Mouse (Mus musculus) adrenal gland, postnatal 10 days (tissue): ENCODE measurements around the gene Mmp11. TPM values are rescaled to one million over a fixed set of nuclear protein-coding genes. Genes with fewer than 3 reads are reported as not detected.

Source experiments
- DNase-seq: peaks from one replicate; pipeline ENCODE4 v3.0.0; 2021; ENCODE audit warnings: mixed read lengths
- total RNA-seq, 2 experiments: library from RNA; stranded (reverse); gene quantifications; 2 replicates each; pipeline ENCODE4 v1.2.3; 2021

The Mmp11 gene
- total RNA-seq, 2 experiments from 2014 or later: 6.6 to 14.6 TPM

- peak; percentile 69 for DNase-seq
Observed at GRCm38 (mm10) chr10:75937851-75938643, 1.8 kb upstream of the Mmp11 start.

GRCm38 (mm10) chr10:75936909-75937667 is 792 bp upstream of the Mmp11 start:
- DNase-seq: peak; percentile 60

- DNase-seq: no peak
Observed at GRCm38 (mm10) chr10:75934991-75935390, 1.3 kb downstream of the Mmp11 start.

- DNase-seq: no peak
Observed at GRCm38 (mm10) chr10:75932891-75933290, 3.4 kb downstream of the Mmp11 start, which contains the start of gene Chchd10. Chchd10 (plus strand) TSS chr10:75933130.

- peak; percentile 82 for DNase-seq
Observed at GRCm38 (mm10) chr10:75932081-75932678, 4.1 kb downstream of the Mmp11 start.

- DNase-seq: no peak
Observed at GRCm38 (mm10) chr10:75931311-75931710, 5.0 kb downstream of the Mmp11 start.

- DNase-seq: no peak
Observed at GRCm38 (mm10) chr10:75930304-75930703, 6.0 kb downstream of the Mmp11 start.

GRCm38 (mm10) chr10:75926396-75926795 is 9.9 kb downstream of the Mmp11 start:
- DNase-seq: no peak

- no peak for DNase-seq
Observed at GRCm38 (mm10) chr10:75924324-75924723, 12.0 kb downstream of the Mmp11 start.

GRCm38 (mm10) chr10:75921726-75922560 is 14.4 kb downstream of the Mmp11 start:
- no peak for DNase-seq

- DNase-seq: peak; percentile 96
Observed at GRCm38 (mm10) chr10:75921026-75921725, 15.1 kb downstream of the Mmp11 start, which contains the start of gene Smarcb1. Smarcb1 (minus strand) TSS chr10:75921617.

GRCm38 (mm10) chr10:75919026-75919425 is 17.3 kb downstream of the Mmp11 start:
- DNase-seq: no peak

- DNase-seq: no peak
Observed at GRCm38 (mm10) chr10:75916840-75917239, 19.5 kb downstream of the Mmp11 start.

- DNase-seq: no peak
Observed at GRCm38 (mm10) chr10:75915557-75915956, 20.7 kb downstream of the Mmp11 start.

- DNase-seq: no peak
Observed at GRCm38 (mm10) chr10:75913013-75913589, 23.2 kb downstream of the Mmp11 start.

- DNase-seq: no peak
Observed at GRCm38 (mm10) chr10:75910698-75911097, 25.6 kb downstream of the Mmp11 start.

GRCm38 (mm10) chr10:75906882-75907281 is 29.4 kb downstream of the Mmp11 start:
- DNase-seq: no peak

GRCm38 (mm10) chr10:75904391-75904790 is 31.9 kb downstream of the Mmp11 start:
- no peak for DNase-seq

GRCm38 (mm10) chr10:75898846-75899245 is 37.5 kb downstream of the Mmp11 start:
- peak; percentile 80 for DNase-seq

- peak; percentile 31 for DNase-seq
Observed at GRCm38 (mm10) chr10:75898039-75898564, 38.2 kb downstream of the Mmp11 start.

GRCm38 (mm10) chr10:75897373-75897772 is 38.9 kb downstream of the Mmp11 start:
- peak; percentile 88 for DNase-seq
